Mouse (Mus musculus): ENCODE results near the gene Snx4. TPM values are rescaled to one million over a fixed set of nuclear protein-coding genes. Genes with fewer than 3 reads are reported as not detected.
A peak's percentile ranks its signal among the peaks of the same experiment; 100 is the strongest.

The Snx4 gene
- polyA plus RNA-seq, 1 experiment, result 10.3 TPM

GRCm38 (mm10) chr16:33338492-33338891 is 87.2 kb downstream of the Snx4 start:
- no peak overlapping the region for H3K27ac ChIP-seq (ENCODE audit: insufficient read depth, low read depth, low read length)
- H3K36me3 ChIP-seq (ENCODE audit: control insufficient read depth, insufficient read depth, low read length), result no peaks in the 10 kb centered on the region
- no peak for TF ChIP-seq POLR2A (IDR thresholded peaks at IDR 0.05; ENCODE audit: low read depth, low read length)
- no peak for TF ChIP-seq CTCF (IDR thresholded peaks at IDR 0.05; ENCODE audit: extremely low read depth, insufficient read length, insufficient replicate concordance, low read depth, low read length)
- H3K4me1 ChIP-seq (ENCODE audit: control insufficient read depth, insufficient read depth, insufficient read length, low read length), result no peaks in the 10 kb centered on the region; the same call in none of the 2 replicates
- 74% methylated on average over 4 of the region's 4 CpGs for WGBS
- no peaks in the 10 kb centered on the region for H3K27me3 ChIP-seq (ENCODE audit: control insufficient read depth, insufficient read depth, low read length)
- no peak overlapping the region for H3K4me3 ChIP-seq (ENCODE audit: low read depth, low read length)

DNA sequence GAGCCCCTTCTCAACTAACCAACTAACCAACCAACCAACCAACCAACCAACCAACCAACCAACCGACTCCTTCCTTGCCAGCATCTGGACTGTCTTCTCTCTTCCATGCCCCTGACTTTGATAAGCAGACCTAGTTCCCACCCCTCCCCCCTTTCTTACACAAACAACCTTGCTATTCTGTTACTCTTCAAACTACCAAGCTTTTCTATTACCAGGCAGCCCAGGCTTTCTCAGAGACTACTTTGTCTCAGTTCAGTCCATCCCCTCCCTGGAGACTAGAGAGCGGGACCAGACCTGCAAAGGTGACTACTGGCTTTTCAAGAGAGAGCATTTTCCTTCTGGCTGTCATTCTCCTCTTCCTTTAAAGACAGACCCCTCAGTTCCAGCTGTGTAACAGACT is 88.2 kb downstream of the Snx4 start:
- Histone ChIP-seq H3K27ac (ENCODE audit: insufficient read depth, low read depth, low read length) (no peak overlapping the region), H3K4me3 (ENCODE audit: low read depth, low read length) (no peak overlapping the region), H3K4me1 (ENCODE audit: control insufficient read depth, insufficient read depth, insufficient read length, low read length) (no peaks in the 10 kb centered on the region; the same call in none of the 2 replicates), H3K36me3 (ENCODE audit: control insufficient read depth, insufficient read depth, low read length) (no peaks in the 10 kb centered on the region), H3K27me3 (ENCODE audit: control insufficient read depth, insufficient read depth, low read length) (no peaks in the 10 kb centered on the region)
- TF ChIP-seq POLR2A (IDR thresholded peaks at IDR 0.05; ENCODE audit: low read depth, low read length), result no peak
- no peak for TF ChIP-seq CTCF (IDR thresholded peaks at IDR 0.05; ENCODE audit: extremely low read depth, insufficient read length, insufficient replicate concordance, low read depth, low read length)
- 79% methylated on average over 2 of the region's 2 CpGs for WGBS

DNA sequence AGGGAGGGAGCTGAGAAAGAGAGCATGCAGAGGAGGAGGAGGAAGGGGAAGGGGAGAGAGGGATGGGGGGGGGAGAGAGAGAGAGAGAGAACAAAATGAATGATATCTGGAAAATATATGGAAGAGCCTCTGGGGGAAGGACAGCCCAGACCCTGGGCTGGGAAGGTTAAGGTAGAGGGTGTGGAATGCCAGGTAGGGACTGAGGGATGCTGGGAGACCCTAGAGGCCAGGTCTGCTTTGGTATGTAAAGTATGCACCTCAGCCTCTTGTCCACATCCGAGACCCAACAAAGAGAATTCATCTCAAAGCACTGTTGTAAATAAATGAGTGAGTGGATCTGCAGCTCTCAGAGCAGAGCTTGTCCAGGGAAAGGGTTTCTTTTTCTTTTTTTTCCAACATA is 91.1 kb downstream of the Snx4 start:
- no peak overlapping the region for H3K4me3 ChIP-seq (ENCODE audit: low read depth, low read length)
- 69% methylated on average over 1 of the region's 1 CpGs for WGBS
- H3K36me3 ChIP-seq (ENCODE audit: control insufficient read depth, insufficient read depth, low read length), result no peaks in the 10 kb centered on the region
- no peak for TF ChIP-seq POLR2A (IDR thresholded peaks at IDR 0.05; ENCODE audit: low read depth, low read length)
- TF ChIP-seq CTCF (IDR thresholded peaks at IDR 0.05; ENCODE audit: extremely low read depth, insufficient read length, insufficient replicate concordance, low read depth, low read length), result no peak
- H3K4me1 ChIP-seq (ENCODE audit: control insufficient read depth, insufficient read depth, insufficient read length, low read length), result peaks cover 2% of the 10 kb centered on the region
- H3K27me3 ChIP-seq (ENCODE audit: control insufficient read depth, insufficient read depth, low read length), result no peaks in the 10 kb centered on the region
- no peak overlapping the region for H3K27ac ChIP-seq (ENCODE audit: insufficient read depth, low read depth, low read length)

DNA sequence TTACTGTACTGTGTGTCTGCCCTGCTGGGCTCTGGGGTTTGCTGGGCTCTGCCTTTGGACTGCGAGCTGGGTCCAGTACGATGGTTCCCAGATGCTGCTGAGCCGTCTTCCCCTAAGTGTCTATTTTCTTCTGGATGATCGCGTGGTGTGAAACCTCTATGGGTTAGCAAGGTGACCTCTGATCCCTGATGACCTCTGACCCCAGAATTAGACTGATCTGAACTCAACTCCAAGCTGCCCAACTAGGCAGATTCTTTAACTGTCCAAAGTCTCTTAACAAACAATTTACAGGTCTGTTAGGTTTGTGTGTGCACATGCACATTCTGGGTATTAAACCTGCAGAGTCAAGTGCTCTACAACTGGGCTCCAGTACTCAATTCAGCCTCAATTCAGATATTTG is 91.9 kb downstream of the Snx4 start:
- Histone ChIP-seq H3K27ac (ENCODE audit: insufficient read depth, low read depth, low read length) (no peak overlapping the region), H3K4me3 (ENCODE audit: low read depth, low read length) (no peak overlapping the region), H3K27me3 (ENCODE audit: control insufficient read depth, insufficient read depth, low read length) (no peaks in the 10 kb centered on the region), H3K36me3 (ENCODE audit: control insufficient read depth, insufficient read depth, low read length) (no peaks in the 10 kb centered on the region), H3K4me1 (ENCODE audit: control insufficient read depth, insufficient read depth, insufficient read length, low read length) (peaks cover 2% of the 10 kb centered on the region)
- 83% methylated on average over 5 of the region's 5 CpGs for WGBS
- TF ChIP-seq POLR2A (IDR thresholded peaks at IDR 0.05; ENCODE audit: low read depth, low read length) (no peak), CTCF (IDR thresholded peaks at IDR 0.05; ENCODE audit: extremely low read depth, insufficient read length, insufficient replicate concordance, low read depth, low read length) (no peak)

- TF ChIP-seq CTCF (IDR thresholded peaks at IDR 0.05; ENCODE audit: extremely low read depth, insufficient read length, insufficient replicate concordance, low read depth, low read length) (no peak), POLR2A (IDR thresholded peaks at IDR 0.05; ENCODE audit: low read depth, low read length) (no peak)
- Histone ChIP-seq H3K27ac (ENCODE audit: insufficient read depth, low read depth, low read length) (no peak overlapping the region), H3K4me1 (ENCODE audit: control insufficient read depth, insufficient read depth, insufficient read length, low read length) (peaks cover 2% of the 10 kb centered on the region), H3K4me3 (ENCODE audit: low read depth, low read length) (no peak overlapping the region), H3K27me3 (ENCODE audit: control insufficient read depth, insufficient read depth, low read length) (no peaks in the 10 kb centered on the region), H3K36me3 (ENCODE audit: control insufficient read depth, insufficient read depth, low read length) (no peaks in the 10 kb centered on the region)
- 70% methylated on average over 7 of the region's 7 CpGs for WGBS
Measured at GRCm38 (mm10) chr16:33343601-33344000, 92.4 kb downstream of the Snx4 start.

DNA sequence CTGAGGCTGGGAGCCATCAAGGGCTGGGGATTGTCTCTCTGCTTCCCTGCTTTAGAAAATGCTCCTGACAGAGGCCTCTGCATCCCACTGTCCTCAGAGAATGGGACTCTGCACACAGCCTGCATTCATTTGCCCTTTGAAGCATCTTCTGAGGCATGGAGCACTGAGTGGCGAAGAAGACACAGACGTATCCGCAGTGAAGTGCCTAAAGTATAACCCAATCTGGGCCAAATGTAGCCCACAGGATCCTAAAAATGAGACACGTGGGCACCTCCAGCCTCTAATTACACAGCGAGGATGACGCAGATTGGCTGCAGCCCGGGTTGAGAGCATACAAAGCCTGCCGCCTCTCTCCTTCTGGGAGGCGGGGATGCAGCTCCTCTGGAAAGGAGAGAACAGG is 93.1 kb downstream of the Snx4 start:
- TF ChIP-seq POLR2A (IDR thresholded peaks at IDR 0.05; ENCODE audit: low read depth, low read length) (no peak), CTCF (IDR thresholded peaks at IDR 0.05; ENCODE audit: extremely low read depth, insufficient read length, insufficient replicate concordance, low read depth, low read length) (no peak)
- H3K27ac ChIP-seq (ENCODE audit: insufficient read depth, low read depth, low read length), result no peak overlapping the region

DNA sequence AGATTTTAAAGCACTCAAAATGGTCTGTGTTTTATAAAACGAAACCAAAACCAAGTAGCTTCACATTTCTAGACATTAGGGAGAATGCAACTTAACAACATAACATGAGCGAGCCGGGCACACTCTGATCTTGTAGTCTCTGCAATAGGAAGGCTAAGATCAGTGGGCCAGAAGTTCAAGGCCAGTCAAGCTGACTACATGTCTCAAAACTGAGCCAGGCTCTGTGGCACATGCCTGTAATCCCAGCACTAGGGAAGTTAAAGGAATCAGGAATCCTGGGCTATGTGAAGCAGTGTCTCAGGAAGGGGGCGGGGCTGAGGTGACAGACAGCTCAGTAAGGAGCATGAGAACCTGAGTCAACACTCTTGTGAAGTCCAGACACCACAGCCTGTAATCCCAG is 93.6 kb downstream of the Snx4 start:
- no peak overlapping the region for H3K27ac ChIP-seq (ENCODE audit: insufficient read depth, low read depth, low read length)
- WGBS, result 47% methylated on average over 4 of the region's 4 CpGs
- no peaks in the 10 kb centered on the region for H3K36me3 ChIP-seq (ENCODE audit: control insufficient read depth, insufficient read depth, low read length)
- peak overlapping the region; percentile 5; the same call in 1 of the 2 replicates for H3K4me3 ChIP-seq (ENCODE audit: low read depth, low read length)
- TF ChIP-seq POLR2A (IDR thresholded peaks at IDR 0.05; ENCODE audit: low read depth, low read length) (no peak), CTCF (IDR thresholded peaks at IDR 0.05; ENCODE audit: extremely low read depth, insufficient read length, insufficient replicate concordance, low read depth, low read length) (no peak)
- H3K27me3 ChIP-seq (ENCODE audit: control insufficient read depth, insufficient read depth, low read length), result no peaks in the 10 kb centered on the region
- H3K4me1 ChIP-seq (ENCODE audit: control insufficient read depth, insufficient read depth, insufficient read length, low read length), result peaks cover 2% of the 10 kb centered on the region

More for the DNA sequence above, 93.1 kb downstream of the Snx4 start:
- Histone ChIP-seq H3K36me3 (ENCODE audit: control insufficient read depth, insufficient read depth, low read length) (no peaks in the 10 kb centered on the region), H3K4me3 (ENCODE audit: low read depth, low read length) (peak overlapping the region; percentile 10; the same call in 1 of the 2 replicates), H3K4me1 (ENCODE audit: control insufficient read depth, insufficient read depth, insufficient read length, low read length) (peaks cover 2% of the 10 kb centered on the region), H3K27me3 (ENCODE audit: control insufficient read depth, insufficient read depth, low read length) (no peaks in the 10 kb centered on the region)
- WGBS, result 65% methylated on average over 9 of the region's 9 CpGs
